Mouse (Mus musculus) ovary, postnatal 10 days (tissue): ENCODE results near the gene Unc5cl.
A peak's percentile ranks its signal among the peaks of the same experiment; 100 is the strongest.

Experiments
- DNase-seq: peaks from one replicate; pipeline ENCODE4 v3.0.0; 2022; ENCODE audit warnings: low spot score

Unc5cl gene

DNA sequence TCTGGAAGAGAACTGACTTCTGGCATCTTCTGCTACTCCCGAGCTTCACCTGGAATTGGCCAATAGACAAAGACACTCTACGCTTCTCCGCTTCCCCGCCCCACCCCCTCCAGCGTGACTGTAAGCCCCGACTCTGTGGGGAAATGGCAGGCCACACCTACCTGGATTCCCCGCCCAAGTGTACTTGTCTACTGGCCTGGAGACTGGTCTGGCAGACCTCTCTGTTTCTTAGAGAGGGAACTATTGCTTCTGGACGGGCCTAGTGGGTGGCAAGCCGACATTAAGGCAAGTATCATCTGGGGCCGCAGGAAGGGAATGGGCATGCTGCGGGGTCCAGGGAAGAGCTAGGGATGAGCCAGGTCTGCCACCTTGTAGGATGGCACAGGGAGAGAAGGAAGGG lies at the start of gene Unc5cl:
Unc5cl (plus strand) TSS at position 214 of the 400 bp plus-strand sequence.
- DNase-seq = no peak

DNA sequence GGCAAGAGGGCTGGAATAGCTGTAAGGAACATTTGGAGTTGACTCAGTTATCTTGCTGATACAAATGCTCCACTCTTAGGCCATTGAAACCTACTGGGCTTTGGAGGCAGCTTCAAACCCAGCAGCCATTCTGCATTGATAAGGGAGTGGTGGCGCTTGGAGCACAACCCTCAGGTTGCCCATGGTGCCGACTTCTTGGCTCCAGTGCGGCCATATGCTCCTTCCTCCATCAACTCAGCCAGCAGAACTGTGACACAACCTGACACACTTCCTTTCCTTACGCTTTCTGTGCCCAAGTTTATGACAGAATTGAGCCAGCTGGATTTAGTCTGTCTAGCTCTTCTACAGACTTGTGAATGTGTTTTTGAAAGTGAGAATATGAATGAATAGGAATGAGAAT lies 47.5 kb upstream of the Unc5cl start:
- no peak for DNase-seq

DNA sequence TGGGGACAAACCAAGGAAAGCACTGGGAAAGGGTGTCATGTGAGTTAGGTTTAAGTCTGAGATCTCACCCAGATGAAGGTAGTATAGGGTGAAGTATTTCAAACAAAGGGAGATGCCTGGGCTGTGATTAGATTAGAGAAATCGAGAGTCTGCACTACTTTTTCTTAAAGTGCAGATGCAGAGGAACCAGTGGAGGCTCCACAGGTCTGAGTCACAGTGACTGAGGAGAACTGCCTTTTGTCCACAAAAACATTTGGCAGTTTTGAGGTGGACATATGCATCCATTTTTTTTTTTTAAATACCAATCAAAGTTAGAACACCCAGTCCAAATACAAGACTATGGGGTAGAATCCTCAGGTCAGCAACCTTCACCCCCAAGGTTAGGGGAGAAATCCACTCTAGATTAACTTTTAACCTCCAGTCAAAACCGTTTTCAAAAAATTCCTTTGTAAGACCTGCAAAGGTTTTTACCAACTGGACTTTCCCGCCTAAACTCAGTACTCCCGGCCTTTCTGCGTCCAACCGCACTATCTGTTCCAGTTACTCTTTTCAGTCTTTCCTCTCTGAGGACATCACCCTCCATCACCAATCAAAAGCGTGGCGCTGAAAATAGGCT lies 46.7 kb upstream of the Unc5cl start:
- DNase-seq = no peak

DNA sequence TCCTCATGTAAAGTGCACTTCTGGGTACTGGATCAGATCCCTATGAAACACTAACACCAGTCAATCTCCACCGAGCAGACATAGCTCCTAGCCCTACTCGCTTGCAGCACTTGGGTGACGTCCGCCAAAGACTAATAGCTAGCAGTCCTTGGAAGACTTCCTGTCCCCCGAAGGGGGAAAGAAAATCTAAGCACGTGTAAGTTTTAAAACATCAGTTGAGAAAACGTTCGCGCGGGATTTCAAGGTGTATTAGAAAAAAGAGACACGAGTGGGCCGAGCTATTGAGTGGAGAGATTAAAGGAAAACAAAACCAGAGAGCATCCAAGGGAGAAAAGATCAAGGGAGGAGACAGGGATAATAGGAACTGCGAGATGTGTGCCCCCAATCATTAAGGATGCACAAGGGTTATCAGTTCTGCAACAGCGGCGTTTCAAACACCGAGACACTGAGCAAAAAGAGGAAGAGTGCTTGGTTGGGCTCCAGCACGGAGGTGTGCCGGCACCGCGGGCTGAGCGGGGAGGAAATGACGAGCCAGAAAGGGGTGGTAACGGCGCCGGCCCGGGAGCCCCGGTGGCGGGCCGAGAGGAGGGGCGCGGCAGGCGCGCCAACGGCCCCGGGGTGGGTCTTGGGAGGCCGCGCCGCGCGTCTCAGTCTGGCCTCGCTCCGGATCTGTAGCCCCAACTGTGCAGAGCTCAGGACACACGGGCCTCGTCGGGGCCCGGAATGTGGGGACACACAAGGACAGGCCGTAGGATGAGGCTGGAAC lies 46.0 kb upstream of the Unc5cl start:
- DNase-seq = peak; percentile 34

DNA sequence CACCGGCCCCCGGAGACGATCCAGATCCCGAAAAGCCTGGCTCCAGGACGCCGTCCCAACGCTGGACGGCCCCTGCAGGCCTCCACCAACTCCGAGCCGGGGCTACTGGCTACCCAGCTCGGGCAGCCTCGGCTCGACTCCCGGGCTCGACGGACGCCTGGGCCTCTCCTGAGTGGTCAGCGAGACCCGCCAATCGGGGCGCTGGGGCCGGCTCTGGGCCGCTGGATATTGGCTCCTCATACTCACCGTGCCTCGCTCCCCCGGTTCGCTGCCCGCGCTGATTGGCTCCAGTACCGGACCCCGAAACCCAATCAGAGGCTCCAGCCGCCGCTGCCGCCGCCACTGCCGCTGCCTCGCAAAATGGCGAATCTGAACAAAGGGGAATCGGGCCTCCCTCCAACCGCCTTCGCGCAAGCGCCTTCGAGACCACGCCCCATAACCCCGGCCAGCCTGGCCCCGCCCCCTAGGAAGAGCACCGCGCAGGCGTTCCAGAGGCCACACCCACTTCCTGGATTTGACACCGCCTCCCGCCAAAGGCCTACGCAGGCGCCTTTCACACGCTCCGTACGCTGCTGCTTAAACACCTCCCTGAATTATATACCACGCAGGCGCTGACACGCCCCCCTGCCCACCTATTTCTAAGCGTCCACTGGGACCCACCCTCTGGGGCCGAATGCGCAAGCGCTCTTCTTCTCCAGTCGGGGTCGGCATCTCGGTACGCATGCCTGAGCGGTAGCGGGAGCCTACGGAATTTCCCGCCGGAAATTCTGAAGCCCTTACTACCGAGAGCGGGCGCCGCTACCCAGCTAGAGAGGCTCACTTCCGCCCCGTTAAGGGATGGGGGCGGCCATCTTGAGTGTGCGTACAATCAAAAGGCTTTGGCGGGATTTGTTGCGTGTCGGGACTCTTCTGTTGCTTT lies 45.1 kb upstream of the Unc5cl start, which contains the start of the genes Nfya and Oard1:
Nfya (minus strand) TSS at position 527 of the 919 bp plus-strand sequence.
Oard1 (plus strand) TSS at position 635 of the 919 bp plus-strand sequence.
- DNase-seq = peak; percentile 100

DNA sequence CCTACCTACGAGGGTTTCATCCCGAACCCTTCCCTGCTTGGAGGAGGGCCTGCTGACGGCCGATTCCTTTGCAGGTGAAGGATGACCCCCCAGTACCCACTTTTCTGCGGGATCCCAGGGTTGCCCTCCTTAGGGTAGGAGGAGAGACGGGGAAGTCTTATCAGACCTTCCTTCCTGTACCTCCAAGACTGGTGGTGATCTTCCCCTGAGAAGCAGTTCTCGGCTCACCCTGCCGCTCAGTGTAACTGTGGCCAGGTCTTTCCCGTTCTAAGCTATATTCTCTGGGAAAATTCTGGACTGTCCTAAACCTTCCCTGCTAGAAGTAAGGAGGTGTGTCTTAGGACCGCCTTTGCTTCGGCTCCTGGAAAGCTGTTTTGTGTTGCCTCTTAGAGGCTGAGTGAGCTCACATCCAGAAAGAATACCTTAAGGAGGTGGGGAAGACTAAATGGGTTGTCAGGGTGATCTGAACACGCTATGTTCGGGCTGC lies 44.4 kb upstream of the Unc5cl start:
- DNase-seq = no peak

DNA sequence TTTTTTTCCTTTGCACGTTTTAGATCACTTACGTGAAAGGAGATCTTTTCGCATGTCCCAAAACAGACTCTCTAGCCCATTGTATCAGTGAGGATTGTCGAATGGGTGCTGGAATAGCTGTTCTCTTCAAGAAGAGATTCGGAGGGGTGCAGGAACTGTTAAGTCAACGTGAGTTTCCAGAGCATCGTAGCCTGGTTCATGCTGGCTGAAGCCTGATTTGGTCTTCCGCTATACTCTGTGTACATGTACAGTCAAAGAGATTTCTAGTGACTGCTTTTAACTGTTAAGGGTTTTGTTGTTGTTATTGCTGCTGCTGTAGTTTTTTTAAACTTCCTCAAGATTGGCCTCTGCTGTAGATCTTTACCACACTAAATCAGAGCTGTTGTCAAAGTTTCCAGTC lies 43.5 kb upstream of the Unc5cl start:
- no peak for DNase-seq

DNA sequence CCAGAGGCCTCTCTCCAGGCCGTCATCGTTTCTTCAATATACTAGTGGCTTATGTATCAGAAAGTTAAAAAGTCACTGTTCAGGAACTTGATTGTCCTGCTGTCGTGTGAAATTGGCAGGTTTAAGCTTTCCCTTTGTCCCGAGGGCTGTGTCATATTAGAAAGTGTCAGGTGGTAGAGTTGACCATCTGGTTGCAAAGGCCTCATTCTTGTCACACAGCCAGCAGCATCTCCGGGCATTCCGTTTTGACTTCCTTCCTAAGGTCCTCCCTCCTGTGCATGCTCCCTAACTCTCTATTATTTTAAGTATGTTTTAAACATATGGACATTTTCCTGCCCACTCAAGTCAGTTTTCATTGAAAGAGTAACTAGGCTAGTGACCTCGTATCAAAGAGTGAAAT lies 38.7 kb upstream of the Unc5cl start:
- no peak for DNase-seq

DNA sequence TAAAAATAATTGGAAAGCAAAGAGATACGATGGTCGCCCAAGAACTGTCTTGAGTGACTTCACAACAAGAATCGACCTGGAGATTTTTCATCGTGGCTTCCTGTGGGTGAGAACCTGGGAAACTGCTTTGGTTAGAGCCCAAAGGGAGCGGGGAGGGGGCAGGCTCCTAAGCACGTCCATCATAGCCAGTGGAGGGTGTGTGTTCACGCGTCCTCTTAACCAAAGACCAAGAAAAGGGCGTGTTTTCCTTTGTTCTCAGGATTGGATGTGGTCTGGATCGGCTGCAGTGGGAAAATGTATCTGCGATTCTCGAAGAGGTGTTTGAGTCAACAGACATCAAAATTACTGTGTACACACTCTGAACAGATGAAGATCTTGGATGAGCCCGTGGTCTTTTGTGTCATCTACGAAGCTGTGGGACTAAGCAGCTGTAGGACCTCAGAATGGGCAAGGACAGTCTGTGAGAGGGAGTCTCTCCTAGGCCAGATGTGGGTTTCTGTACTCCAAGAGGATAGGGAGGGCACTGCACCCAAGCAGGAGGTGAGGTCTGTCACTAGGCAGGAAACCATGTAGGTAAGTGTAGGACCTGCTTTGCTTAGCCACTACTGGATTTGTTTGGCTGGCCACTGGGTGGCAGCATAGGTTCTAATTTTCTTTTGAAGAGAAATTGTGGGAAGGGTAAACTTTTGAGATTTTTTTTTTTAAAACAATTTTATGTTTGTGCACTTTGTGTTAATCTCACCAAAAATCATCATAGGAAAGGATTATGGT lies 38.1 kb upstream of the Unc5cl start:
- no peak for DNase-seq

DNA sequence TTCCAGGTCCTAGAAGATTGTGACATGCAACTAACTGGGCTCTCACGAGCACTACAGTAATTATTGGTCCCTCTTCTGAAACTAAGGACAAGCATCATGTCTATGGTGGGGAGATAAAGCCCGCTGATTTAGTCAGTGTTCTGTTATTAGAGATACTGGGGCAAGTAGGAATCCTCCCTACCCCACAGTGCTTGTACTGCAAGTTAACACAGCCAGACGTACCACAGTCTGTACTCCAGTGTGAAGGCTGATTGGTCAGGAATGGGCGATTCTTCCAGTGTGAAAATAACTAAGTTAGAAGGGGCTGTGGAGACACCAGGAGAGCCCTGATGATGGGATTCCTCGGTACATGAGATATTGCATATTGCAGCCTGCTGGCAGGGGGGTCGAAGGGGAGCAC lies 37.2 kb upstream of the Unc5cl start:
- no peak for DNase-seq

DNA sequence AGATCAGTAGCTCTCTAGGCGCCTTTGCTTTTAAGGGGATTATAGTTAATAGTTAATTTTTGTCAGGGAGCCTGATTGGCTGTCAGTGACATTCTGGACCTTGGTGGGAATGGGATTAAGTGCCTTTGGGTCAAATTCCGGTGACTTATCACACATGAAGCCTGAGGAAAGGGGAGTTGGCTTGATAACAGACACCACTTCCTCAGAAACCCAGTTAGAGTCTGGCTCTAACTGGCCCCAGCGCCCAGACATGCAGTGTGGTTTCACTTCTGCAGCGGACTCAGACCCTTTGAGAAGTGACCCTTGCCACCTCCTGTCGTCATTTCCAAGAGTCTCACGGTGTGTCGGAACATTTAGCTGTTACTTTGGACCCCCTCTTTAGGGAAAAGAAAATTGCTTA lies 36.5 kb upstream of the Unc5cl start:
- DNase-seq = no peak

DNA sequence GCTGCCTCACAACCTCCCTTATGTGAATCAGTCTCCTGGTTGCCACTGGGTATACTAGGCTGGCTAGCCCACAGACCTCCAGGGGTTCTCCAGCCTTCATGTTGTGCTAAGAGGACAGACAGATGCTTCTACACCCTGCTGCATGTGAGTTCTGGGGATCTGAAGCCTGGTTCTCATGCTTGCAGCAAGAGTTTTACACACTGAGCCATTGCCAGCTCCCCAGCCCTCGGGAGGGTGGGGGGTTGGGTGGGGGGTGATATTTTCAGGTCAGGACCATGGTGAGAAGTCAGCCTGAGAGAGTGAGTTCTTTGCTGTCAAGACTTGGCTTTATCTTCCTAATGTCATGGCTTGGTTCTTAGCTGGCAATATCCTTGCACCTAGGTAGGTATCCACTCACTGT lies 35.9 kb upstream of the Unc5cl start:
- no peak for DNase-seq

DNA sequence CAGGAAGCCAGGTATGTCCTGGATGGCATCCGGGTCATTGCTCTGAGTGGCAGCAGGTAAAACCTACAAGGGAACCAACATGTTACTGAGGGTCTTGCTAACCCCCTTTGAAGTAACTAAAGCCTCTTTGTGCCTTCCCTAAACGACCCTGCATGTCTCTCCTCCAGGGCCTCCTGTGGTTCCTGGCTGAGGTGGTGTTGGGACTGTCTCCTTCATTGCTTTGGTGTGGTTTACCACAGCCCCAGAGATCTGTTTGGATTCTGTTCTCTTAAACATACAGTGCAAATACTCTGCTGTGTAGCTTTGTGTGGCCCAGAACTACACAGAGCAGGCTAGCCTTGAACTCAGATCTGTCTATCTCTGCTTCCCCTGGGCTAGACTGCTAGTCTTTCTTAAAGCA lies 35.1 kb upstream of the Unc5cl start:
- DNase-seq = no peak

DNA sequence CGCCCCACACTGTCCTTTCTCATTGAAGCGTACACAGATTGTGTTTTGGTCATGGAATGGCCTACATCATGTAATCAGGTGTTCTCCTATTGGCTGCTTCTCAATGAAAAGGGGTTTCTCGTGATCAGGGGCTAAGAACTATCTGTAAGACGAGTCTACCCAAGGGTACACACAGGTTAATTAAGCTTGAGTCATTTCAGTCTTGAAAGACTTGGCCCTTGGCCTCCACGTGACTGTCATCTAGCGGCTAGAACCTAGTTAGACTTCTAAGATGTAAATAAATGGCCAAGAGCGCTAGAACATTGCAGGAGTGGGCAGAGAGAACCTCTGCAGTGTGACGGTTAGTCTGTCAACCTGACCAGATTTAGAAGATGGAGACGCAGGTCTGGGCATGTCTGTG lies 30.5 kb upstream of the Unc5cl start:
- no peak for DNase-seq

DNA sequence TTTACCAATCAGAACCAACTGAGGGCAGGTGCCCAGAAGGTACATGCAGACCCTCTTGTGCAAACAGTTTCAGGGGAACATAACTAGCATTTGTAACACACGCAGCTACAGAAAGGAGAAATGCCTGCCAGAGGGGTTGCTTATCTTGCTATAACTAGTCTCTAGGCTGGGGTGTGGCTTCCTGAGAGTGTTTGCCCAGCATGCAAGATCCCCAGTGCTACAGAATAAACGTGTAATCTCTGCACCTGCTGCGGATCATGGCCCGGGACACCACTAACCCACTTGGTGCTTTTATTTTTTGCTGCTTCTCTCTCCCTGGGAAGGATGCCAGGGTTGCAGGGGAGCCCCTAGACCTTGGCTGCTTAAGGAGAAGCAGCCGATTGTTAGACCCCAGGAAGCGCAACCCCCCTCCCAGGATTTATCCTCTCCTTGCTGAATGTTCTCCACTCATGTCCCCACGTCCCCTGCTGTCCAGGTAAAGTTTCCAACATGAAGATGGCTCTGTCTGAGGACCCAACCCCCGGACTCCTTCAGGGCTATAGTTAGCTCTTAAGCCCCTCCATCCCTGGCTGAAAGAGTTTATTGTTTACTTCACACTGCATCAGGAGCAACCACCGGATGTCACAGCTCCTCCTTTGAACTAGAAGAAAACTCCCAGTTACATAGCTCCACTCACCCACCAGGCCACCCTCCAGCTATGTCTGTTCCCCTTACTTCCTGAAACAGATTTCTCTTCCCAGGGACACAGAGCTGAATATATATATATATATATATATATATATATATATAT lies 28.7 kb upstream of the Unc5cl start:
- DNase-seq = no peak

DNA sequence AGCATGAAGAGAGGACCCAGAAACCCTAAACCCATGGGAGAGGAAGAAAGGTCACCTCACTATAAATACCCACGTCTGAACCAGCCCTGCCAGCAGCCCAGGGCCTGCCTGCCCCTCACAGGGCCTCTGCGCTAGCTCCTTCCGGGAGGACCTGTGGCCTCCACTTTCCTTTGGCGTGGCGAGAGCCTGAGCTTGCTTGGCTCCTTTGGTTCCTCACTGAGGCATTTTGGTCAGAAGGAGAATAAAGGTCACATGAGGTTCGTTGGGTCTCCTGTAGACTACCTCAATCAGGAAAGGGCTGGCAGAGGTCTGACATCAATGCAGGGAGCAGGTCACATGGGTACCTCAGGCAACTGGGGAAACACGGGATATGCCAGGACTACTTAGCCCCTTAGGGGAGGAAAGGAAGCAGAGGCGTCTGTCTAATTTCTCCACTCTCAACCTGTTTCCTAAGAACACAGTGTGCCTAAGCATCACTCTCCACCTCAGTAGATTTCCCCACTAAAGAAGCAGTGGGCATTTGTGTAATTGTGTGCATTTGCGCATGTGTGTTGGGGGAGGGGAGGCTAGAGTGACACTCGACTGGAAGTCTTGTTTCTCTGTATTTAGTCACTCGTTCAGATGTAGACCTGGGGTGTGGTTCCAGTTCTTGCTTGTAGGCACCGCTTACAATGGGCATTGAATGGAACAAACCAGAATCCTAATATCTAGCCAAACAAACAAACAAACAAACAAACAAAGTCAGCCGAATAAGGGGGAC lies 27.5 kb upstream of the Unc5cl start:
- no peak for DNase-seq

DNA sequence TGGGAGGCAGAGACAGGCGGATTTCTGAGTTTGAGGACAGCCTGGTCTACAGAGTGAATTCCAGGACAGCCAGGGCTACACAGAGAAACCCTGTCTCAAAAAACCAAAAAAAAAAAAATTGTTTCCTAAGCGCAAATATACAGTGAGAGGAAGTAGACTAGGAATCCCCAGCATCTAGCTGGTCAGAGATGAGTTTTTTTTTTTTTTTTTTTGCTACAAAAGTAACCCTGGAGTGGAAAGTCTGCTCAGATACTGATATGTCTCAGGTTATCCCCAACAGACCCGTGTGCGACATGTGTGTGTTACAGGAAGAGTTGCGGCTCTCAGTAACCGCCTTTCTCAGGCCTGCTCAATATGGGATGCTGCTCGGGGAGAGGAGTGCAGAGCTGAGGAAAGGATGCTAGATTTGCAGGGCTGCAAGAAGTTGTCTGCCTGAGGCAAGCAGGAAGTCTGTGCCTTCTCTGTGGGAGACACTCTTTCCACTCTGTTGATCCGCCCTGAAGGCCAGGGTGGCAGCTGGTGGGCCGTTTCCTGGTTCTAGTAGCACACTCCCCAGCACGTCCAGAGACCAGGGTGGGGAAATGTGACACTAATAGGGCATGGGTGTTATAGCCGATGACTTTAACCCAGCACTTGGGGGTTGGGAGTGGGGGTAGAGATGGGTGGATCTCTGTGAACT lies 26.7 kb upstream of the Unc5cl start:
- no peak for DNase-seq

DNA sequence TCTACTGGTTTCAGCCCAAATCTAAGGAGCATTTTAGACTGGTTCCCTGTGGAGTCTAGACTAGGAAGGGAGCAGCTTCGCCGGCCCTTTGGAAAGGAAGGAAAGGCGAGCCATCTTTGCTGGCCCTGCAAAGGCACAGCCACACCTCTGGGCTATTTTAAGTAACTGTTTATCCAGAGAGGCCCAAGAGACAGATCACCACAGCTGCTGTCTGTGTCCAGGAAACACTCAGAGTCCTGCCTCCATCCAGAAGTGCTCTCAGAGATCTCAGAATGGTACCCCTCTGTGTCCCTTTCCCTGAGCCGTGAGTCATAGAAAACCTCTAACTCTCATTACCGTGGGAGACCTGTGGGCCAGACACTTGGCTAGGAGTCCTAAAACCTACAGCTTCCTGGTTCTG lies 24.3 kb upstream of the Unc5cl start:
- no peak for DNase-seq

DNA sequence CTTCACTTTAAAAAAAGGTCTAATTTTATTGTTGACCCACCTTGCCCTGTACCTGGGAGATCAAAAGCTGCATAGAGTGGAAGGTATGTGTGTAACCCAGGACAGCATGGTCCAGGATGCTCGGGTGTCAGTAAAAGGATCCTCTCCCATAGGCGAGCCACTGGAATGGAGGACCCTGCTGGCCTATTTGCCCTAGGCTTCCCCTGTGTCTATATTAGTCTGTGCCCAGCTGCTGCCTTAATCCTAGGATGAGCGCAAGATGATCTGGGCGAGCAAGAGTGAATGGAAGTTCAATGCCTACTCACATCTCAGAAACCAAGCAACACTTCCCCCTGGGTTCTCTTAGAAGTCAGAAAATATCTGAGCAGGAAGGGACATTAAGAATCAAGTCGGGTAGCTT lies 23.6 kb upstream of the Unc5cl start:
- no peak for DNase-seq
